Mouse (Mus musculus): Measurements from ENCODE around the gene Gm21812.
"Not testable (repeated sequence)": the region's sequence is repeated elsewhere in the genome, so short reads cannot be mapped to it uniquely, and the experiment has no call there.

Gene Gm21812

GRCm38 (mm10) chrY:9347084-9347483 lies at the start of gene Gm21812:
TSS of gene Gm21812 (minus strand) at chrY:9347184.
- H3K36me3 ChIP-seq (ENCODE audit: insufficient read depth, low read length); H3K4me1 ChIP-seq (replicated peaks; ENCODE audit: low read depth, low read length); H3K4me3 ChIP-seq (replicated peaks; ENCODE audit: low read length); H3K9me3 ChIP-seq (ENCODE audit: low read length); H3K27me3 ChIP-seq (ENCODE audit: insufficient read depth, low read length): not testable (repeated sequence)
